Mouse (Mus musculus): ENCODE data around the gene Mybpc2. TPM values are rescaled to one million over a fixed set of nuclear protein-coding genes. Genes with fewer than 3 reads are reported as not detected.

Mybpc2 gene
- total and polyA plus RNA-seq, 2 experiments from 2014 or later, result 0.25 to 0.47 TPM

- no peaks in the 10 kb centered on the region for H3K9me3 ChIP-seq (ENCODE audit: low read length)
- peaks cover 11% of the 10 kb centered on the region; the same call in 1 of the 2 replicates for H3K4me1 ChIP-seq (ENCODE audit: insufficient read depth, low read length)
- no peak overlapping the region for H3K4me3 ChIP-seq (ENCODE audit: low read length)
- 71% methylated on average over 57 of the region's 57 CpGs for WGBS
- H3K27me3 ChIP-seq (ENCODE audit: insufficient read depth, low read length), result no peaks in the 10 kb centered on the region
- peaks cover 48% of the 10 kb centered on the region for H3K36me3 ChIP-seq (ENCODE audit: insufficient read depth, low read length)
- no peak overlapping the region for H3K9ac ChIP-seq (replicated peaks; ENCODE audit: low read length)
- H3K4me2 ChIP-seq (ENCODE audit: low read depth, low read length), result no peak overlapping the region
- no peak for TF ChIP-seq CTCF (IDR thresholded peaks at IDR 0.05; ENCODE audit: low read depth)
- DNase-seq (ENCODE audit: low spot score), result peak; percentile 7
- 0 out of 2 replicates have a peak overlapping the region, but pooled peaks have one; percentile 36 for H3K27ac ChIP-seq
- no peak for ATAC-seq
Observed at GRCm38 (mm10) chr7:44461503-44462217, 62.8 kb downstream of the Mybpc2 start.

GRCm38 (mm10) chr7:44460767-44461502 is 63.5 kb downstream of the Mybpc2 start:
- 84% methylated on average over 31 of the region's 31 CpGs for WGBS
- Histone ChIP-seq H3K4me1 (ENCODE audit: insufficient read depth, low read length) (peaks cover 11% of the 10 kb centered on the region; the same call in 1 of the 2 replicates), H3K9ac (replicated peaks; ENCODE audit: low read length) (no peak overlapping the region), H3K4me3 (ENCODE audit: low read length) (no peak overlapping the region), H3K27ac (no peak overlapping the region), H3K36me3 (ENCODE audit: insufficient read depth, low read length) (peaks cover 48% of the 10 kb centered on the region), H3K4me2 (ENCODE audit: low read depth, low read length) (no peak overlapping the region), H3K27me3 (ENCODE audit: insufficient read depth, low read length) (no peaks in the 10 kb centered on the region), H3K9me3 (ENCODE audit: low read length) (no peaks in the 10 kb centered on the region)
- DNase-seq (ENCODE audit: low spot score) (peak; percentile 1), ATAC-seq (no peak)
- TF ChIP-seq CTCF (IDR thresholded peaks at IDR 0.05; ENCODE audit: low read depth), result no peak

GRCm38 (mm10) chr7:44460067-44460466 is 64.4 kb downstream of the Mybpc2 start:
- WGBS, result 68% methylated on average over 6 of the region's 6 CpGs
- Histone ChIP-seq H3K36me3 (ENCODE audit: insufficient read depth, low read length) (peaks cover 48% of the 10 kb centered on the region), H3K27me3 (ENCODE audit: insufficient read depth, low read length) (no peaks in the 10 kb centered on the region), H3K4me1 (ENCODE audit: insufficient read depth, low read length) (peaks cover 5% of the 10 kb centered on the region; the same call in 1 of the 2 replicates), H3K4me3 (ENCODE audit: low read length) (no peak overlapping the region), H3K4me2 (ENCODE audit: low read depth, low read length) (no peak overlapping the region), H3K9me3 (ENCODE audit: low read length) (no peaks in the 10 kb centered on the region), H3K9ac (replicated peaks; ENCODE audit: low read length) (no peak overlapping the region), H3K27ac (no peak overlapping the region)
- no peak for TF ChIP-seq CTCF (IDR thresholded peaks at IDR 0.05; ENCODE audit: low read depth)
- DNase-seq (ENCODE audit: low spot score) (no peak), ATAC-seq (no peak)

GRCm38 (mm10) chr7:44456302-44456701 is 68.2 kb downstream of the Mybpc2 start:
- Histone ChIP-seq H3K36me3 (ENCODE audit: insufficient read depth, low read length) (peaks cover 23% of the 10 kb centered on the region), H3K27ac (no peak overlapping the region), H3K27me3 (ENCODE audit: insufficient read depth, low read length) (no peaks in the 10 kb centered on the region), H3K9ac (replicated peaks; ENCODE audit: low read length) (no peak overlapping the region), H3K4me2 (ENCODE audit: low read depth, low read length) (no peak overlapping the region), H3K9me3 (ENCODE audit: low read length) (no peaks in the 10 kb centered on the region), H3K4me3 (ENCODE audit: low read length) (no peak overlapping the region), H3K4me1 (ENCODE audit: insufficient read depth, low read length) (0 out of 2 replicates have a peak, but pooled peaks cover 4% of the 10 kb centered on the region)
- WGBS, result 92% methylated on average over 1 of the region's 1 CpGs
- no peak for TF ChIP-seq CTCF (IDR thresholded peaks at IDR 0.05; ENCODE audit: low read depth)
- peak; percentile 0 for DNase-seq (ENCODE audit: low spot score)
- ATAC-seq, result no peak

- DNase-seq (ENCODE audit: low spot score) (no peak), ATAC-seq (peak; percentile 8; the same call in 1 of the 2 replicates)
- no peak for TF ChIP-seq CTCF (IDR thresholded peaks at IDR 0.05; ENCODE audit: low read depth)
- Histone ChIP-seq H3K4me3 (ENCODE audit: low read length) (no peak overlapping the region), H3K9ac (replicated peaks; ENCODE audit: low read length) (0 out of 2 replicates have a peak overlapping the region, but pooled peaks have one; percentile 5), H3K36me3 (ENCODE audit: insufficient read depth, low read length) (peaks cover 20% of the 10 kb centered on the region), H3K4me1 (ENCODE audit: insufficient read depth, low read length) (0 out of 2 replicates have a peak, but pooled peaks cover 4% of the 10 kb centered on the region), H3K9me3 (ENCODE audit: low read length) (no peaks in the 10 kb centered on the region), H3K27me3 (ENCODE audit: insufficient read depth, low read length) (no peaks in the 10 kb centered on the region), H3K4me2 (ENCODE audit: low read depth, low read length) (no peak overlapping the region), H3K27ac (0 out of 2 replicates have a peak overlapping the region, but pooled peaks have one; percentile 20)
- 30% methylated on average over 3 of the region's 3 CpGs for WGBS
Observed at GRCm38 (mm10) chr7:44453256-44453655, 71.2 kb downstream of the Mybpc2 start.

Small RNAs within 50 kb of the gene (microRNA-seq; reads per million reads assigned to microRNA genes)
- gene Mir7052, result 0.35 to 0.36 reads per million in 2 experiments
- 0 to 0.35 reads per million in 2 experiments for gene Mir7053

Other genes starting within 250 kb of the Mybpc2 start
- 3.3 and 5.9 TPM in 2 replicates for gene Clec11a, start 217.8 kb downstream of the Mybpc2 start, total RNA-seq (2014; rRNA removed)
- 4.4 and 4.5 TPM in 2 replicates for gene Clec11a, start 217.8 kb downstream of the Mybpc2 start, polyA plus RNA-seq (2015; fragmentation: Nextera tagmentation; extraction: Ambion mirVana)
- gene Shank1, start 214.4 kb downstream of the Mybpc2 start, total RNA-seq (2014; rRNA removed), result 39.0 and 41.8 TPM in 2 replicates
- 36.3 and 36.6 TPM in 2 replicates for gene Shank1, start 214.4 kb downstream of the Mybpc2 start, polyA plus RNA-seq (2015; fragmentation: Nextera tagmentation; extraction: Ambion mirVana)
- 130 and 154 TPM in 2 replicates for gene Syt3, start 140.6 kb downstream of the Mybpc2 start, total RNA-seq (2014; rRNA removed)
- 73.7 and 79.2 TPM in 2 replicates for gene Syt3, start 140.6 kb downstream of the Mybpc2 start, polyA plus RNA-seq (2015; fragmentation: Nextera tagmentation; extraction: Ambion mirVana)
- 1.4 and 2.3 TPM in 2 replicates for gene 1700008O03Rik, start 138.8 kb downstream of the Mybpc2 start, total RNA-seq (2014; rRNA removed)
- 3.3 and 3.6 TPM in 2 replicates for gene 1700008O03Rik, start 138.8 kb downstream of the Mybpc2 start, polyA plus RNA-seq (2015; fragmentation: Nextera tagmentation; extraction: Ambion mirVana)
- gene Lrrc4b, start 95.6 kb downstream of the Mybpc2 start, total RNA-seq (2014; rRNA removed), result 562 and 663 TPM in 2 replicates
- 19.6 and 22.7 TPM in 2 replicates for gene Lrrc4b, start 95.6 kb downstream of the Mybpc2 start, polyA plus RNA-seq (2015; fragmentation: Nextera tagmentation; extraction: Ambion mirVana)
- 10.2 and 15.5 TPM in 2 replicates for gene Aspdh, start 59.3 kb downstream of the Mybpc2 start, total RNA-seq (2014; rRNA removed)
- gene Aspdh, start 59.3 kb downstream of the Mybpc2 start, polyA plus RNA-seq (2015; fragmentation: Nextera tagmentation; extraction: Ambion mirVana), result 3.1 and 3.8 TPM in 2 replicates
- 32.7 and 44.5 TPM in 2 replicates for gene Josd2, start 56.7 kb downstream of the Mybpc2 start, total RNA-seq (2014; rRNA removed)
- 28.3 and 32.7 TPM in 2 replicates for gene Josd2, start 56.7 kb downstream of the Mybpc2 start, polyA plus RNA-seq (2015; fragmentation: Nextera tagmentation; extraction: Ambion mirVana)
- gene Emc10, start 28.1 kb downstream of the Mybpc2 start, total RNA-seq (2014; rRNA removed), result 311 and 319 TPM in 2 replicates
- gene Emc10, start 28.1 kb downstream of the Mybpc2 start, polyA plus RNA-seq (2015; fragmentation: Nextera tagmentation; extraction: Ambion mirVana), result 138 and 152 TPM in 2 replicates
- gene Fam71e1, start 28.1 kb downstream of the Mybpc2 start, total RNA-seq (2014; rRNA removed), result 19.7 and 19.8 TPM in 2 replicates
- 26.7 and 31.9 TPM in 2 replicates for gene Fam71e1, start 28.1 kb downstream of the Mybpc2 start, polyA plus RNA-seq (2015; fragmentation: Nextera tagmentation; extraction: Ambion mirVana)
- gene Spib, start 7.4 kb upstream of the Mybpc2 start, total RNA-seq (2014; rRNA removed), result 0.05 TPM in 1 of 2 replicates, not detected in the other
- gene Spib, start 7.4 kb upstream of the Mybpc2 start, polyA plus RNA-seq (2015; fragmentation: Nextera tagmentation; extraction: Ambion mirVana), result 0.06 TPM in 1 of 2 replicates, not detected in the other
- gene Pold1, start 24.2 kb upstream of the Mybpc2 start, total RNA-seq (2014; rRNA removed), result 26.3 and 30.0 TPM in 2 replicates
- gene Pold1, start 24.2 kb upstream of the Mybpc2 start, polyA plus RNA-seq (2015; fragmentation: Nextera tagmentation; extraction: Ambion mirVana), result 17.6 and 18.7 TPM in 2 replicates
- gene Nr1h2, start 29.3 kb upstream of the Mybpc2 start, total RNA-seq (2014; rRNA removed), result 71.2 and 76.4 TPM in 2 replicates
- gene Nr1h2, start 29.3 kb upstream of the Mybpc2 start, polyA plus RNA-seq (2015; fragmentation: Nextera tagmentation; extraction: Ambion mirVana), result 50.5 and 57.6 TPM in 2 replicates
- 0.90 TPM in 1 of 2 replicates, not detected in the other for gene Napsa, start 47.7 kb upstream of the Mybpc2 start, total RNA-seq (2014; rRNA removed)
- gene Napsa, start 47.7 kb upstream of the Mybpc2 start, polyA plus RNA-seq (2015; fragmentation: Nextera tagmentation; extraction: Ambion mirVana), result 0.26 and 0.69 TPM in 2 replicates
- gene Kcnc3, start 66.0 kb upstream of the Mybpc2 start, total RNA-seq (2014; rRNA removed), result 24.7 and 37.0 TPM in 2 replicates
- 8.0 and 8.2 TPM in 2 replicates for gene Kcnc3, start 66.0 kb upstream of the Mybpc2 start, polyA plus RNA-seq (2015; fragmentation: Nextera tagmentation; extraction: Ambion mirVana)
- 9.7 and 10.9 TPM in 2 replicates for gene Myh14, start 146.2 kb upstream of the Mybpc2 start, total RNA-seq (2014; rRNA removed)
- 9.3 and 10.6 TPM in 2 replicates for gene Myh14, start 146.2 kb upstream of the Mybpc2 start, polyA plus RNA-seq (2015; fragmentation: Nextera tagmentation; extraction: Ambion mirVana)
- gene Izumo2, start 184.1 kb upstream of the Mybpc2 start, total RNA-seq (2014; rRNA removed), result not detected in 2 replicates
- not detected in 2 replicates for gene Izumo2, start 184.1 kb upstream of the Mybpc2 start, polyA plus RNA-seq (2015; fragmentation: Nextera tagmentation; extraction: Ambion mirVana)
- gene Vrk3, start 223.8 kb upstream of the Mybpc2 start, total RNA-seq (2014; rRNA removed), result 22.3 and 25.3 TPM in 2 replicates
- gene Vrk3, start 223.8 kb upstream of the Mybpc2 start, polyA plus RNA-seq (2015; fragmentation: Nextera tagmentation; extraction: Ambion mirVana), result 28.2 and 33.0 TPM in 2 replicates
- gene Zfp473, start 226.4 kb upstream of the Mybpc2 start, total RNA-seq (2014; rRNA removed), result 0.84 and 1.8 TPM in 2 replicates
- 0.68 and 0.73 TPM in 2 replicates for gene Zfp473, start 226.4 kb upstream of the Mybpc2 start, polyA plus RNA-seq (2015; fragmentation: Nextera tagmentation; extraction: Ambion mirVana)

Measured in hindbrain, postnatal 0 days (tissue).